Mouse (Mus musculus) liver, adult 2 months (tissue): ENCODE data around the gene Sike1. TPM values are rescaled to one million over a fixed set of nuclear protein-coding genes. Genes with fewer than 3 reads are reported as not detected.

Experiments used
- DNase-seq: peaks from one replicate; pipeline ENCODE4 v3.0.0-alpha.2; 2011; ENCODE audit warnings: low read depth, low spot score; ENCODE audit errors: extremely low read depth
- H3K27ac ChIP-seq: fragments of 200-500 bp; replicated peaks from 2 replicates; pipeline ENCODE4 v1.5.1; 2012; ENCODE audit warnings: low read depth, mild to moderate bottlenecking, control low read depth, inconsistent platforms, low read length; ENCODE audit not compliant: insufficient read depth
- H3K27me3 ChIP-seq: fragments of 200-500 bp; 2 replicates; pipeline ENCODE4 v1.6.1; 2012; ENCODE audit warnings: mild to moderate bottlenecking, moderate library complexity, low read length, inconsistent platforms; ENCODE audit not compliant: control insufficient read depth, insufficient read depth
- H3K36me3 ChIP-seq: fragments of 200-500 bp; 2 replicates; pipeline ENCODE4 v1.6.1; 2012; ENCODE audit warnings: low read length, inconsistent platforms; ENCODE audit not compliant: control insufficient read depth, insufficient read depth
- H3K4me1 ChIP-seq: fragments of 200-500 bp; 2 replicates; pipeline ENCODE4 v1.6.1; 2011; ENCODE audit warnings: low read length; ENCODE audit not compliant: control insufficient read depth, insufficient read depth
- H3K4me3 ChIP-seq: fragments of 200-500 bp; 2 replicates; pipeline ENCODE4 v1.5.1; 2011; ENCODE audit warnings: low read depth, mild to moderate bottlenecking, control low read depth, low read length, moderate library complexity; ENCODE audit not compliant: insufficient read depth
- H3K79me2 ChIP-seq: fragments of 200-500 bp; 2 replicates; pipeline ENCODE4 v1.6.1; 2012; ENCODE audit warnings: inconsistent platforms, mild to moderate bottlenecking, low read length, moderate library complexity; ENCODE audit not compliant: control insufficient read depth, insufficient read depth
- H3K9ac ChIP-seq: fragments of 200-500 bp; 2 replicates; pipeline ENCODE4 v1.6.1; 2012; ENCODE audit warnings: low read depth, mild to moderate bottlenecking, control low read depth, inconsistent platforms, low read length
- CTCF ChIP-seq: fragments of 200-500 bp; IDR thresholded peaks from 2 replicates; pipeline ENCODE4 v1.5.1; 2011; ENCODE audit warnings: low read depth, low read length, control low read depth
- POLR2A ChIP-seq: fragments of 200-500 bp; IDR thresholded peaks from 2 replicates; pipeline ENCODE4 v1.6.1; 2011; ENCODE audit warnings: low read length, control low read depth; ENCODE audit not compliant: insufficient read depth; ENCODE audit errors: extremely low read depth
- WGBS: fragments of 180-500 bp; shearing (Covaris S2); methylation state at CpG from one replicate; pipeline ENCODE4 v1.1.7; 2018; 5-methylcytosine and 5-hydroxymethylcytosine counted together
- polyA plus RNA-seq: library from polyadenylated mRNA; depleted of rRNA; stranded (reverse); fragments of >200 nt; gene quantifications from 2 replicates; pipeline ENCODE4 v1.2.3, GENCODE M21; 2012; rRNA removed
- total RNA-seq: library from RNA; depleted of rRNA; stranded (reverse); fragments of >200 nt; gene quantifications from 2 replicates; pipeline ENCODE4 v1.2.3, GENCODE M21; 2014; rRNA removed

Sike1 gene
- total and polyA plus RNA-seq, 2 experiments = 6.8 to 7.9 TPM

GRCm38 (mm10) chr3:103040285-103040684 lies 44.8 kb downstream of the Sike1 start:
- Histone ChIP-seq H3K9ac (no peak overlapping the region), H3K4me1 (no peaks in the 10 kb centered on the region), H3K27me3 (no peaks in the 10 kb centered on the region), H3K36me3 (peaks cover 62% of the 10 kb centered on the region), H3K27ac (no peak overlapping the region), H3K79me2 (peaks cover 5% of the 10 kb centered on the region; the same call in 1 of the 2 replicates), H3K4me3 (no peak overlapping the region)
- TF ChIP-seq CTCF = no peak
- no peak for TF ChIP-seq POLR2A
- WGBS = 67% methylated on average over 6 of the region's 6 CpGs
- no peak for DNase-seq

DNA sequence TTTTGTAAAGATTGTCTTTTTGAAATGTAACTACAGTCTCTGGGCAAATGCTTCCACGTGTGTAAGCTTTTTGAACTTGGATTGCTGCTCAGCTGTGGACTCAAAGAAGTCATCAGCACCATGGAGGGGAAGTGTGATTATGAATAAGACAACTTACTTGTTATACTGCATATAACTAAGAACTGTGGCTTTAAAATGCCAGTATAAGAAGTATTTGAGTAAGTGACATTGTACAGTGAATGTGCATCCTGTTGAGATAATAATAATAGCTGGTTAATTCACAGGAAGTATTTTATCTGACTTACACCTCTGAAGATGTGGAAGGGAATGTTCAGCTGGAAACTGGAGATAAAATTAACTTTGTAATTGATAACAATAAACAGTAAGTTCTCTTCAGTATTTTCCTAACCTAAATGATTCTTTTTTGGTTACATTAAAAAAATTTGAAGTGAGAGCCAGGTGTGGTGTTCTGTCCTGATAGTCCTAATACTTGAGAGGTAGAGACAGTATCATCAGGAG lies 45.4 kb downstream of the Sike1 start:
- TF ChIP-seq POLR2A = no peak
- TF ChIP-seq CTCF = no peak
- Histone ChIP-seq H3K27ac (no peak overlapping the region), H3K79me2 (peaks cover 5% of the 10 kb centered on the region; the same call in 1 of the 2 replicates), H3K27me3 (no peaks in the 10 kb centered on the region), H3K9ac (no peak overlapping the region), H3K36me3 (peaks cover 65% of the 10 kb centered on the region), H3K4me3 (no peak overlapping the region), H3K4me1 (no peaks in the 10 kb centered on the region)
- WGBS = 72% methylated on average over 1 of the region's 1 CpGs
- no peak for DNase-seq

DNA sequence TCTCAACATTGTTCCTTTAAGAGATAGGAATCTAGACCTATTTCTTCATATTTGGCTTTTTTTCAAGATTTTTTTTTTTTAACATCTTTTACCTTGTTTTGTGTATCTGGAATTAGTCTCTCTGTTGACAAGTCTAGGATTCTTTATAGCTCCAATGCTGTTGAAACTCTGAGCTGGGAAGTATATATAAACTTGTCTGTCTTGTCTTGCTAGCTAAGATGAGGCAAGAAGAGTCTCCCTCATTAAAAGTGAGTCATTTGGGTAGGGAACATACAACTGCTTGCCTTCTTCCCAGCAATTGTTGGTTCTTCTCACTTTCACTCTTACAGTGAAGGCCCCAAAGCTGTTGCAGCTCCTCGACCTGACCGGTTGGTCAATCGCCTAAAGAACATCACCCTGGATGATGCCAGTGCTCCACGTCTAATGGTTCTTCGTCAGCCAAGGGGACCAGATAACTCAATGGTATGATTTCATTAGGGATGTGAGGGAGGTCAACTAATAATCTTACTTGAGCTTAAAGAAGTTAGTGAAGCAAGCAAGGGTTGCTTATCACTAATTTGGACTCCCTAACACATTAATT lies 60.6 kb downstream of the Sike1 start:
- Histone ChIP-seq H3K36me3 (peaks cover 52% of the 10 kb centered on the region), H3K27me3 (no peaks in the 10 kb centered on the region), H3K4me3 (no peak overlapping the region), H3K79me2 (no peaks in the 10 kb centered on the region; the same call in 1 of the 2 replicates), H3K9ac (no peak overlapping the region), H3K27ac (no peak overlapping the region), H3K4me1 (peaks cover 4% of the 10 kb centered on the region; the same call in 1 of the 2 replicates)
- WGBS = 87% methylated on average over 5 of the region's 5 CpGs
- TF ChIP-seq POLR2A (no peak), CTCF (no peak)
- peak; percentile 10 for DNase-seq

GRCm38 (mm10) chr3:103057752-103058151 lies 62.2 kb downstream of the Sike1 start:
- no peaks in the 10 kb centered on the region; the same call in 1 of the 2 replicates for H3K79me2 ChIP-seq
- peak overlapping the region; percentile 70 for H3K9ac ChIP-seq
- peaks cover 46% of the 10 kb centered on the region for H3K36me3 ChIP-seq
- H3K4me3 ChIP-seq = peak overlapping the region; percentile 96
- DNase-seq = no peak
- TF ChIP-seq POLR2A (no peak), CTCF (no peak)
- H3K27me3 ChIP-seq = no peaks in the 10 kb centered on the region
- WGBS = 6% methylated on average over 10 of the region's 10 CpGs
- H3K27ac ChIP-seq = peak overlapping the region; percentile 47; the same call in 1 of the 2 replicates
- H3K4me1 ChIP-seq = peaks cover 4% of the 10 kb centered on the region; the same call in 1 of the 2 replicates

Other genes starting within 250 kb of the Sike1 start
- gene Tshb, start 213.0 kb upstream of the Sike1 start, total RNA-seq = not detected in 2 replicates
- not detected in 2 replicates for gene Tshb, start 213.0 kb upstream of the Sike1 start, polyA plus RNA-seq
- not detected in 2 replicates for gene Sycp1, start 59.6 kb upstream of the Sike1 start, total RNA-seq
- gene Sycp1, start 59.6 kb upstream of the Sike1 start, polyA plus RNA-seq = not detected in 2 replicates
- 2.6 and 3.0 TPM in 2 replicates for gene Nr1h5, start 31.6 kb upstream of the Sike1 start, total RNA-seq
- 0.52 and 0.94 TPM in 2 replicates for gene Nr1h5, start 31.6 kb upstream of the Sike1 start, polyA plus RNA-seq
- gene Csde1, start 24.7 kb downstream of the Sike1 start, total RNA-seq = 210 and 237 TPM in 2 replicates
- gene Csde1, start 24.7 kb downstream of the Sike1 start, polyA plus RNA-seq = 16.7 and 17.9 TPM in 2 replicates
- 12.1 and 12.6 TPM in 2 replicates for gene Nras, start 62.6 kb downstream of the Sike1 start, total RNA-seq
- 6.9 and 7.1 TPM in 2 replicates for gene Nras, start 62.6 kb downstream of the Sike1 start, polyA plus RNA-seq
- gene Ampd1, start 78.3 kb downstream of the Sike1 start, total RNA-seq = 0.46 TPM in 1 of 2 replicates, not detected in the other
- not detected in 2 replicates for gene Ampd1, start 78.3 kb downstream of the Sike1 start, polyA plus RNA-seq
- gene Dennd2c, start 106.9 kb downstream of the Sike1 start, total RNA-seq = 0.47 and 0.55 TPM in 2 replicates
- 0.07 and 0.09 TPM in 2 replicates for gene Dennd2c, start 106.9 kb downstream of the Sike1 start, polyA plus RNA-seq
- 28.3 and 28.7 TPM in 2 replicates for gene Bcas2, start 175.9 kb downstream of the Sike1 start, total RNA-seq
- gene Bcas2, start 175.9 kb downstream of the Sike1 start, polyA plus RNA-seq = 13.4 and 15.9 TPM in 2 replicates